Mouse (Mus musculus) heart, embryonic 12.5 days (tissue): Measurements from ENCODE around the gene Mapre3. TPM values are rescaled to one million over a fixed set of nuclear protein-coding genes. Genes with fewer than 3 reads are reported as not detected.
"Not testable (repeated sequence)": the region's sequence is repeated elsewhere in the genome, so short reads cannot be mapped to it uniquely, and the experiment has no call there.

Experiments used
- ATAC-seq: fragments of 200-750 bp; cut with Nextera tagmentation; 2 replicates; pipeline ENCODE4 v1.8.0; 2017; ENCODE audit warnings: moderate TSS enrichment, moderate library complexity; ENCODE audit not compliant: insufficient number of reproducible peaks, low FRiP score
- H3K27ac ChIP-seq: fragments of 300-500 bp; sonication (generic); 2 replicates; pipeline ENCODE4 v1.5.1; 2016; ENCODE audit warnings: mild to moderate bottlenecking, moderate library complexity; ENCODE audit not compliant: poor library complexity, severe bottlenecking
- H3K27me3 ChIP-seq: fragments of 300-500 bp; sonication (generic); replicated peaks from 2 replicates; pipeline ENCODE4 v1.6.1; 2016; ENCODE audit warnings: mild to moderate bottlenecking, moderate library complexity
- H3K36me3 ChIP-seq: fragments of 300-500 bp; sonication (generic); 2 replicates; pipeline ENCODE4 v1.6.1; 2016; ENCODE audit warnings: mild to moderate bottlenecking, moderate library complexity
- H3K4me1 ChIP-seq: fragments of 300-500 bp; sonication (generic); replicated peaks from 2 replicates; pipeline ENCODE4 v1.6.1; 2016; ENCODE audit warnings: mild to moderate bottlenecking
- H3K4me2 ChIP-seq: fragments of 300-500 bp; sonication (generic); 2 replicates; pipeline ENCODE4 v1.6.1; 2016; ENCODE audit warnings: mild to moderate bottlenecking, moderate library complexity
- H3K4me3 ChIP-seq: fragments of 300-500 bp; sonication (generic); 2 replicates; pipeline ENCODE4 v1.5.1; 2016; ENCODE audit warnings: mild to moderate bottlenecking
- H3K9ac ChIP-seq: fragments of 300-500 bp; sonication (generic); 2 replicates; pipeline ENCODE4 v1.6.1; 2016; ENCODE audit warnings: mild to moderate bottlenecking, moderate library complexity
- H3K9me3 ChIP-seq: fragments of 300-500 bp; sonication (generic); replicated peaks from 2 replicates; pipeline ENCODE4 v1.6.1; 2016; ENCODE audit warnings: mild to moderate bottlenecking, moderate library complexity
- WGBS: fragments of 180-500 bp; shearing (Covaris S2); methylation state at CpG from one replicate; pipeline ENCODE4 v1.1.7; 2016; 5-methylcytosine and 5-hydroxymethylcytosine counted together
- polyA plus RNA-seq: library from polyadenylated mRNA; unstranded; fragments of >200 nt; fragmentation: Nextera tagmentation; extraction: Ambion mirVana; gene quantifications from 2 replicates; pipeline ENCODE4 v1.2.1, GENCODE M21; 2016

Mapre3 gene
- polyA plus RNA-seq, 1 experiment from 2014 or later = 19.6 TPM

GRCm38 (mm10) chr5:30866871-30867270 lies 52.4 kb downstream of the Mapre3 start:
- WGBS = 92% methylated on average over 3 of the region's 3 CpGs
- H3K4me3 ChIP-seq = no peak overlapping the region
- H3K9ac ChIP-seq = no peak overlapping the region
- H3K27me3 ChIP-seq = no peaks in the 10 kb centered on the region
- H3K4me1 ChIP-seq = peaks cover 29% of the 10 kb centered on the region
- H3K36me3 ChIP-seq = peaks cover 17% of the 10 kb centered on the region
- no peak overlapping the region for H3K4me2 ChIP-seq
- H3K9me3 ChIP-seq = no peaks in the 10 kb centered on the region
- ATAC-seq = no peak
- no peak overlapping the region for H3K27ac ChIP-seq

- WGBS = 86% methylated on average over 3 of the region's 3 CpGs
- Histone ChIP-seq H3K27ac (no peak within 1 kb of the TSS), H3K4me2 (no peak within 1 kb of the TSS), H3K9me3 (no peaks in the 10 kb centered on the region), H3K4me1 (peaks cover 29% of the 10 kb centered on the region), H3K4me3 (no peak within 1 kb of the TSS), H3K9ac (no peak within 1 kb of the TSS), H3K27me3 (no peaks in the 10 kb centered on the region), H3K36me3 (peaks cover 26% of the 10 kb centered on the region)
- no peak for ATAC-seq
Observed at GRCm38 (mm10) chr5:30867712-30868111, 53.3 kb downstream of the Mapre3 start, which contains the start of gene Tmem214. Tmem214 (plus strand) TSS chr5:30868012.

GRCm38 (mm10) chr5:30868981-30869380 lies 54.5 kb downstream of the Mapre3 start:
- Histone ChIP-seq H3K9me3 (no peaks in the 10 kb centered on the region), H3K4me3 (peak overlapping the region; percentile 93), H3K36me3 (peaks cover 39% of the 10 kb centered on the region), H3K27ac (no peak overlapping the region; the same call in 1 of the 2 replicates), H3K4me1 (peaks cover 21% of the 10 kb centered on the region), H3K4me2 (peak overlapping the region; percentile 85), H3K27me3 (no peaks in the 10 kb centered on the region), H3K9ac (peak overlapping the region; percentile 93)
- no peak for ATAC-seq
- 20% methylated on average over 9 of the region's 9 CpGs for WGBS

- WGBS = under 1% methylated on average over 51 of the region's 63 CpGs
- Histone ChIP-seq H3K4me1 (peaks cover 15% of the 10 kb centered on the region), H3K4me2 (peak overlapping the region; percentile 85), H3K36me3 (peaks cover 44% of the 10 kb centered on the region), H3K27me3 (no peaks in the 10 kb centered on the region), H3K9ac (peak overlapping the region; percentile 93), H3K4me3 (peak overlapping the region; percentile 93), H3K9me3 (no peaks in the 10 kb centered on the region), H3K27ac (peak overlapping the region; percentile 45; the same call in 1 of the 2 replicates)
- peak; percentile 93 for ATAC-seq
Observed at GRCm38 (mm10) chr5:30869405-30870130, 55.1 kb downstream of the Mapre3 start.

- 21% methylated on average over 2 of the region's 2 CpGs for WGBS
- Histone ChIP-seq H3K4me2 (peak overlapping the region; percentile 85), H3K27ac (peak overlapping the region; percentile 45; the same call in 1 of the 2 replicates), H3K9me3 (no peaks in the 10 kb centered on the region), H3K36me3 (peaks cover 49% of the 10 kb centered on the region), H3K9ac (peak overlapping the region; percentile 93), H3K4me1 (peaks cover 15% of the 10 kb centered on the region), H3K27me3 (no peaks in the 10 kb centered on the region), H3K4me3 (peak overlapping the region; percentile 93)
- ATAC-seq = no peak
Observed at GRCm38 (mm10) chr5:30870131-30870406, 55.6 kb downstream of the Mapre3 start.

- H3K4me1 ChIP-seq = peaks cover 15% of the 10 kb centered on the region
- H3K27me3 ChIP-seq = no peaks in the 10 kb centered on the region
- no peaks in the 10 kb centered on the region for H3K9me3 ChIP-seq
- peaks cover 71% of the 10 kb centered on the region for H3K36me3 ChIP-seq
- ATAC-seq = no peak
- no peak overlapping the region for H3K4me2 ChIP-seq
- H3K4me3 ChIP-seq = no peak overlapping the region
- no peak overlapping the region for H3K9ac ChIP-seq
- 94% methylated on average over 9 of the region's 9 CpGs for WGBS
- no peak overlapping the region for H3K27ac ChIP-seq
Observed at GRCm38 (mm10) chr5:30872574-30872973, 58.1 kb downstream of the Mapre3 start.

- H3K36me3 ChIP-seq = peaks cover 84% of the 10 kb centered on the region
- 83% methylated on average over 7 of the region's 7 CpGs for WGBS
- no peak overlapping the region for H3K4me2 ChIP-seq
- H3K27ac ChIP-seq = no peak overlapping the region
- peaks cover 15% of the 10 kb centered on the region for H3K4me1 ChIP-seq
- no peaks in the 10 kb centered on the region for H3K27me3 ChIP-seq
- no peak for ATAC-seq
- no peak overlapping the region for H3K9ac ChIP-seq
- H3K4me3 ChIP-seq = no peak overlapping the region
- H3K9me3 ChIP-seq = no peaks in the 10 kb centered on the region
Observed at GRCm38 (mm10) chr5:30874365-30874764, 59.9 kb downstream of the Mapre3 start.

- H3K9ac ChIP-seq = no peak overlapping the region
- H3K4me2 ChIP-seq = no peak overlapping the region
- no peak overlapping the region for H3K4me3 ChIP-seq
- ATAC-seq = no peak
- no peaks in the 10 kb centered on the region for H3K27me3 ChIP-seq
- 45% methylated on average over 6 of the region's 6 CpGs for WGBS
- no peaks in the 10 kb centered on the region for H3K4me1 ChIP-seq
- H3K27ac ChIP-seq = no peak overlapping the region
- peaks cover 52% of the 10 kb centered on the region for H3K36me3 ChIP-seq
- H3K9me3 ChIP-seq = no peaks in the 10 kb centered on the region
Observed at GRCm38 (mm10) chr5:30878616-30879015, 64.2 kb downstream of the Mapre3 start.

GRCm38 (mm10) chr5:30879347-30879943 lies 65.0 kb downstream of the Mapre3 start:
- 77% methylated on average over 5 of the region's 5 CpGs for WGBS
- Histone ChIP-seq H3K4me3 (no peak overlapping the region), H3K36me3 (peaks cover 44% of the 10 kb centered on the region), H3K9ac (no peak overlapping the region), H3K4me2 (no peak overlapping the region), H3K27me3 (no peaks in the 10 kb centered on the region), H3K27ac (no peak overlapping the region), H3K4me1 (no peaks in the 10 kb centered on the region), H3K9me3 (no peaks in the 10 kb centered on the region)
- ATAC-seq = no peak

- not testable (repeated sequence) for H3K4me3 ChIP-seq, H3K27ac ChIP-seq, H3K9me3 ChIP-seq, ATAC-seq, H3K9ac ChIP-seq, H3K27me3 ChIP-seq, H3K4me1 ChIP-seq, H3K4me2 ChIP-seq
- peaks cover 20% of the 10 kb centered on the region for H3K36me3 ChIP-seq
- 81% methylated on average over 4 of the region's 4 CpGs for WGBS
Observed at GRCm38 (mm10) chr5:30881839-30882238, 67.4 kb downstream of the Mapre3 start.

GRCm38 (mm10) chr5:30886209-30886608 lies 71.8 kb downstream of the Mapre3 start:
- Histone ChIP-seq H3K9me3 (no peaks in the 10 kb centered on the region), H3K4me2 (no peak overlapping the region), H3K4me1 (peaks cover 17% of the 10 kb centered on the region), H3K27me3 (no peaks in the 10 kb centered on the region), H3K27ac (no peak overlapping the region), H3K36me3 (peaks cover 7% of the 10 kb centered on the region), H3K4me3 (no peak overlapping the region), H3K9ac (no peak overlapping the region)
- 40% methylated on average over 4 of the region's 4 CpGs for WGBS
- ATAC-seq = no peak
